Mouse (Mus musculus) kidney, embryonic 15.5 days (tissue): Measurements from ENCODE around the gene Pkn1. TPM values are rescaled to one million over a fixed set of nuclear protein-coding genes. Genes with fewer than 3 reads are reported as not detected.
A peak's percentile ranks its signal among the peaks of the same experiment; 100 is the strongest.

Experiments
- ATAC-seq: fragments of 200-750 bp; cut with Nextera tagmentation; replicated peaks from 2 replicates; pipeline ENCODE4 v1.8.0; 2017; ENCODE audit warnings: moderate TSS enrichment; ENCODE audit not compliant: low FRiP score
- H3K27ac ChIP-seq: fragments of 300-500 bp; sonication (generic); 2 replicates; pipeline ENCODE4 v1.5.1; 2015; ENCODE audit warnings: mild to moderate bottlenecking, inconsistent platforms
- H3K27me3 ChIP-seq: fragments of 300-500 bp; sonication (generic); 2 replicates; pipeline ENCODE4 v1.6.1; 2015; ENCODE audit warnings: inconsistent platforms
- H3K36me3 ChIP-seq: fragments of 300-500 bp; sonication (generic); 2 replicates; pipeline ENCODE4 v1.6.1; 2015; ENCODE audit warnings: inconsistent platforms
- H3K4me1 ChIP-seq: fragments of 300-500 bp; sonication (generic); 2 replicates; pipeline ENCODE4 v1.6.1; 2015; ENCODE audit warnings: inconsistent platforms
- H3K4me2 ChIP-seq: fragments of 300-500 bp; sonication (generic); 2 replicates; pipeline ENCODE4 v1.6.1; 2015; ENCODE audit warnings: moderate library complexity, mild to moderate bottlenecking, inconsistent platforms
- H3K4me3 ChIP-seq: fragments of 300-500 bp; sonication (generic); replicated peaks from 2 replicates; pipeline ENCODE4 v1.5.1; 2015; ENCODE audit warnings: mild to moderate bottlenecking, inconsistent platforms
- H3K9ac ChIP-seq: fragments of 300-500 bp; sonication (generic); 2 replicates; pipeline ENCODE4 v1.6.1; 2015; ENCODE audit warnings: mild to moderate bottlenecking, inconsistent platforms
- H3K9me3 ChIP-seq: fragments of 300-500 bp; sonication (generic); replicated peaks from 2 replicates; pipeline ENCODE4 v1.6.1; 2016; ENCODE audit warnings: inconsistent platforms
- WGBS: fragments of 180-500 bp; shearing (Covaris S2); methylation state at CpG from one replicate; pipeline ENCODE4 v1.1.7; 2015; ENCODE audit warnings: mixed read lengths; 5-methylcytosine and 5-hydroxymethylcytosine counted together
- polyA plus RNA-seq: library from polyadenylated mRNA; unstranded; fragments of >200 nt; fragmentation: Nextera tagmentation; extraction: Ambion mirVana; gene quantifications from 2 replicates; pipeline ENCODE4 v1.2.1, GENCODE M21; 2015

The Pkn1 gene
- polyA plus RNA-seq = 29.3 and 34.6 TPM in 2 replicates

DNA sequence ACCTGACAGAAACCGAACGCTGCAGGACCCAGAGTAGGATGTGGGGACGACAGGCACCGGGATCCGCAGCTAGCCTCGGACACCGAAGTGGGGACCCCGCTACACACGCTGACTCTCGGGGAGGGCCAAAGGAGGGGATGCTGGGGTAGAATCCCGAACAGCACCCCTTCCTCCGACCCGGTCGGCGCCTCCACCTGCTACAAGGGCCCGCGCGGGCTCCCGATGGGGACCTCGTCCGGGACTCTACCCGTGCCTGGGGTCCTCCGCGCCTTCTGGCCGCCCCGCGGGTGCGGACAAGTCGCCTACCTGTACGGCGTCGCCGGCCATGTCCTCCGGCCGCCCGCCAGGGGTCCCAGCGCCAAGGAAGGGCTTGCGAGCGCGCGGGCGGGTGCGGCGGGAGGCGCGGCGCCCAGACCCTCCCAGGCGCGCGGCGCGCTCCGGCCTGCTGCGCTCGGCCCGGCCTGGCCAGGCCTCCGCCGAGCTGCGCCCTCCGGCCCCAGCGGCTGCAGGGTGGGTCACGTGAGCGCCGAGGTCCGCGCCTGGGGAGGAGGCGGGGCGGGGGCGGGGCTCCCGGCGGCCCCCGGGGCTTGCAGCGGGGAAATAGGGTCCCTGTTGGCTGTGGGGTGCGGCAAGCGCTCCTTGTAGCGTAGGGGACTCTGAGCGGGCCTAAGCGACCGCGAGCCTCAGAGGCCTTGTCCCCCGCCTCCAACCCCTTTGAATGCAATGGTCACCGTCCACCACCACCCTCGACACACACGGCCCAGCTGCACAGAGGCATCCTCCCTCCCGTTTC, at the start of gene Pkn1:
Pkn1 (minus strand) TSS at position 519 of the 793 bp plus-strand sequence.
- peaks cover 63% of the 10 kb centered on the region for H3K4me1 ChIP-seq
- H3K9ac ChIP-seq = peak within 1 kb of the TSS; percentile 86
- peak within 1 kb of the TSS; percentile 76 for H3K4me2 ChIP-seq
- H3K27ac ChIP-seq = peak within 1 kb of the TSS; percentile 89
- no peaks in the 10 kb centered on the region for H3K36me3 ChIP-seq
- no peaks in the 10 kb centered on the region for H3K9me3 ChIP-seq
- WGBS = under 1% methylated on average over 84 of the region's 85 CpGs
- peak; percentile 93 for ATAC-seq
- H3K4me3 ChIP-seq = peak within 1 kb of the TSS; percentile 74
- H3K27me3 ChIP-seq = no peaks in the 10 kb centered on the region

DNA sequence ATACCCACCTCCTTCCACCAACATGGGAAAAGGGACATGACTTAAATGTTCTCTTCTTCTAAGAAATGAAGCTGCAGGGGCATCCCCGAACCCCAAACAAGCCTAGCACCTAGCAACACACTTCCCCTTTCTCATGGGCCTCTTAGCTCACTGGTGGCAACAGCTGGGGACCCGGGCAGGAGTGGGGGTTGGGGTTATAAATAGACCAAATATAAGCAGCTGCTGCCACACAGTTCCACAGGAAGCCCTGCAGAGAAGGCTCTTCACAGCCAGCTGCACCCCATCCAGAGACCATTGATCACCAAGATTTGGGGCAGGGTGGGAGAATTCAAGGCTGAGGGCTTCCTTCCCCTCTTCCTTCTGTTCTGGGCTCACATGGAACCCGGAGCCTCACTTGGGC, 49.7 kb upstream of the Pkn1 start:
- Histone ChIP-seq H3K9me3 (no peaks in the 10 kb centered on the region), H3K27me3 (peaks cover 14% of the 10 kb centered on the region), H3K9ac (no peak overlapping the region), H3K36me3 (no peaks in the 10 kb centered on the region), H3K4me3 (no peak overlapping the region), H3K27ac (peak overlapping the region; percentile 64), H3K4me2 (no peak overlapping the region; the same call in 1 of the 2 replicates), H3K4me1 (peaks cover 21% of the 10 kb centered on the region)
- ATAC-seq = 0 out of 2 replicates have a peak, but pooled peaks have one; percentile 27
- WGBS = 37% methylated on average over 3 of the region's 3 CpGs

DNA sequence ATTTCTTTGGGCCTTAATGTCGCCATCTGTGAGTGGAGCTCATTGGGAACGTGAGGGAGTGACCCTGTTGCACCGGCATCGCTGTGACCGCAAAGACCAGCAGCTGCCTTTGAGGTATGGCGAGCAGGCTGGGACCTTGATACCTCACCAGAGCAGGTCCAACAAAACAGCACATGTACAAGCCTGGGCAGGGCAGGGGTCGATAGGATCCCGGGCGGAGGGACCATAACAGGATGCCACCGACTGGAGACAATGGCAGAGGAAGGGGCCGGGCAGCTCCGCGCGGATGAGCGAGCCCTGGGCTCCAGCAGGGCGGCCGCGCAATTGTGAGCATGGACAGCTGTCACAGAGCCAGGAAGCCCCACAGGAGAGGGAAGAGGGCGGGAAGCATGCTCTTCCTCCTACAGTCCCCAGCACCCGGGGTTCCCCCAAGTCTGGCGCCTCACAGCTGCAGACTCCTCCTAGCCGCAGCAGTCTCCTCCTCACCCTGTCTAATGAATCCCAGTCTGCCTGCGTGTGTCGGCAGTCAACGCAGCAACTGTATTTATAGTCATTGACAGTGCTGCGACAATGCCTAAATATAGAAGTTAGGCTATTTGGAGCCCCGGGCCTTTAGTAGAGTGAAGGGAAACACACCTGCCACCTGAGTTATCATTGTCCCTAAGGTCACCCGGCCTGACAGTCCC, 48.8 kb upstream of the Pkn1 start:
- WGBS = 2% methylated on average over 28 of the region's 28 CpGs
- H3K4me2 ChIP-seq = peak overlapping the region; percentile 62
- no peaks in the 10 kb centered on the region for H3K9me3 ChIP-seq
- H3K36me3 ChIP-seq = no peaks in the 10 kb centered on the region
- peak overlapping the region; percentile 37; the same call in 1 of the 2 replicates for H3K9ac ChIP-seq
- ATAC-seq = peak; percentile 85
- H3K4me1 ChIP-seq = peaks cover 21% of the 10 kb centered on the region
- H3K27ac ChIP-seq = peak overlapping the region; percentile 64
- H3K27me3 ChIP-seq = peaks cover 14% of the 10 kb centered on the region
- peak overlapping the region; percentile 37 for H3K4me3 ChIP-seq

DNA sequence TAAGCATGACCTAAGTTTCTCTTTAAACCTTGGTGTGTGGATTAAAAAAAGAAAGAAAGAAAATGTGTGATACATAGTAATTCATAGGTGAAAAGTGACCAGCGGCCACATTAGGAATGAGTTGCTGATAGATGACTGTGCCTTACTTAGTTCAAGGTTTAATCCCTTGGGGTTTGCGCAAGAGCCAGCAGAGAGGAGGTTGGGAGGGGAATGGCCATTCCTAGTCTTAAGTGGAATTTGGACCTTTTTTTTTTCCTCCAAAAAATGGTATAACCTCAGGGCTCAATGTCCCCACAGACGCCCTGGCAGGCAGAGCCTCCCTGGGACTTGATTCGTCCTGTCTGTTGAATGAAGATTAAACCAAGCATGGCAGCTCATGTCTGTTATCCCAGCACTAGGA, 45.1 kb upstream of the Pkn1 start:
- Histone ChIP-seq H3K9ac (no peak overlapping the region), H3K4me1 (peaks cover 44% of the 10 kb centered on the region), H3K27ac (no peak overlapping the region), H3K27me3 (peaks cover 20% of the 10 kb centered on the region), H3K4me2 (no peak overlapping the region), H3K9me3 (no peaks in the 10 kb centered on the region), H3K36me3 (no peaks in the 10 kb centered on the region), H3K4me3 (no peak overlapping the region)
- no peak for ATAC-seq
- 72% methylated on average over 4 of the region's 4 CpGs for WGBS

DNA sequence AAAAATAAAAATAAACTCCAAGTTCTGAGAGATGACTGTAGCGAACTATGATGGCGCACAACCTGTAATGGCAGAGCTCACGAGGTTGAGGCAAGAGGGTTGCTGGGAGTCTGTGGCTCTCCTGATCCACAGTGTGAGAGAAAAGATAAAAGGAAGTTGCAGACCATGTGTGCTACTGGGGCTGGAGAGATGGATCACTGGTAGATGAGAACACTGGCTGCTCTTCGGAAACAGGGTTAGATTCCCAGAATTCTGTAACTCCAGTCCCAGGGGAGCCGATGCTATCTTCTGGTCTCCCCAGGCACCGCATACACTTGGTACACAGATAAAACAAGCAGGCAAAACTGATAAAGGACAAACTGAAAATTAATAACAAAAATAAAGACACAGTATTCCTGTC, 44.0 kb upstream of the Pkn1 start:
- Histone ChIP-seq H3K4me2 (no peak overlapping the region), H3K4me3 (no peak overlapping the region), H3K36me3 (no peaks in the 10 kb centered on the region), H3K27me3 (peaks cover 20% of the 10 kb centered on the region), H3K4me1 (peaks cover 45% of the 10 kb centered on the region), H3K9me3 (no peaks in the 10 kb centered on the region), H3K27ac (no peak overlapping the region), H3K9ac (no peak overlapping the region)
- 93% methylated on average over 6 of the region's 6 CpGs for WGBS
- ATAC-seq = no peak

DNA sequence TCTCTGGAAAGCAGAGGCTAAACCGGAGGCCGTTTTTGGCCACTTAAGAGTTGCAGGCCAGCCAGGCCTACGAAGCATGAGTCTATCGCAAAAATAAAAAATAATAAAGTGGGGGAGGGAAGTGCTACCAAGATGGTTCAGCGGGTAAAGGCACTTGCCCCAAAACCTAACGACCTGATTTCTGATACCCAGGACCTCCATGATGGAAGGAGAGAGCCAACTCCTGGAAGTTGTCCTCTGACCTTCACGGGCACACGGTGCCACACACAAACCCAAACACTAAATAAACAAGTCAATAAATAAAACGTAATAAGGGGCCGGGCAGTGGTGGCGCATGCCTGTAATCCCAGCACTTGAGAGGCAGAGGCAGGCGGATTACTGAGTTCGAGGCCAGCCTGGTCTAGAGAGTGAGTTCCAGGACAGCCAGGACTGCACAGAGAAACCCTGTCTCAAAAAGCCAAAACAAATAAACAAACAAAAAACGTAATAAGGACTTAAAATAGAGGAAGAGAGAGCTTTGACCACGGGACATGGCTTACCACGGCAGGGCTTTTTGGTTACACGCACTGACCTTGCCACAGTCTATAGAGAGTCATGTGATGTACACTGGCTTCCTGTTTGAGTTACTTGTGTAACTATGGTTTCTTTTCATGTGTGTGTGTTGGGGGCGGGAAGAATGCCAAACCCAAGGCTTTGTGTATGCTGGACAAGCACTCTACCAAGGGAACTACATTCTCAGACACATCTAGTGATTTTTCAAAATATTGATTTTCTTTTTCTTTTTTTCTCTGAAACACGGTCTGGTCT, 43.1 kb upstream of the Pkn1 start:
- no peak for ATAC-seq
- Histone ChIP-seq H3K36me3 (no peaks in the 10 kb centered on the region), H3K4me2 (peak overlapping the region; percentile 89), H3K9ac (peak overlapping the region; percentile 66), H3K9me3 (no peaks in the 10 kb centered on the region), H3K27me3 (peaks cover 14% of the 10 kb centered on the region; the same call in 1 of the 2 replicates), H3K4me3 (peak overlapping the region; percentile 60), H3K4me1 (peaks cover 48% of the 10 kb centered on the region), H3K27ac (peak overlapping the region; percentile 76)
- 76% methylated on average over 19 of the region's 19 CpGs for WGBS

DNA sequence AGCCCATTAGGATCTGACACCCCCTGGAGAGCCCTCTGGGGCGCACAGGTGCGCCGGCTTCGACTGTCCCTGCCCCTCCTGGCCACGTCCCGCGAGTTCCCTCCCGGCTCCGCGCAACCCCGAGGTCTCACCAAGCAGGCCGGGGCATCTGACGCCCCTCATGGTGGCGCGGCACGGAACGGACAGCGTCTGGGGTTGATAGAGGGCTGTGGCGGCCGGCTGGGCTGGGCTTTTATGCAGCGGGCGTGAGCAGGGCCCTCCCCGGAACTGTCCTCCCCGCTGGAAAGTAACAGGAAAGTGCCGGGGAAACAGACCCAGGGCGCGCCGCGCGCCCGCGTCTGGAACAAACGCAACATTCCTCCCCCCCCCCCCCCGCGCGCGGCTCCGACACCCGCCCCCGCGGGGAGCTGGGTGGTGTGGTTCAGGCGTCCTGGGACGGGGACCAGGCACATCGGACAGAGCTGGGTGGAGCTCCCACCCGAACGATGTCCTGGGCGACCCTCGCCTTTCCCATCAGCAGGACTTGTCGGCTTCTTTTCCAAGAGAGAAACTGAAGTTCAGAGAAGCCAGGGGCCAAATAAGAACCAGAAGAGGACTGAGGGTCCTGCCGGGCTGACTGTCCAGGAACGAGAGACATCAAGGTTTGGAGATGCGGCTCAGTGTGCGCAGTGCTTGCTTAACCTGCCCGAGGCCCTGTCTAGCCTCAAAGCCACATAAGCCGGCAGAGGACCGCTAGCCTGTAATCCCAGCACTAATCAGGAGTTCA, 42.2 kb upstream of the Pkn1 start, which contains the start of gene Adgre5:
Adgre5 (minus strand) TSS at position 351 of the 766 bp plus-strand sequence.
- Histone ChIP-seq H3K9ac (peak within 1 kb of the TSS; percentile 66), H3K9me3 (no peaks in the 10 kb centered on the region), H3K27me3 (peaks cover 10% of the 10 kb centered on the region; the same call in 1 of the 2 replicates), H3K4me2 (peak within 1 kb of the TSS; percentile 89), H3K4me3 (peak within 1 kb of the TSS; percentile 60), H3K36me3 (no peaks in the 10 kb centered on the region), H3K27ac (peak within 1 kb of the TSS; percentile 76), H3K4me1 (peaks cover 53% of the 10 kb centered on the region)
- ATAC-seq = peak; percentile 67
- WGBS = 2% methylated on average over 40 of the region's 56 CpGs

DNA sequence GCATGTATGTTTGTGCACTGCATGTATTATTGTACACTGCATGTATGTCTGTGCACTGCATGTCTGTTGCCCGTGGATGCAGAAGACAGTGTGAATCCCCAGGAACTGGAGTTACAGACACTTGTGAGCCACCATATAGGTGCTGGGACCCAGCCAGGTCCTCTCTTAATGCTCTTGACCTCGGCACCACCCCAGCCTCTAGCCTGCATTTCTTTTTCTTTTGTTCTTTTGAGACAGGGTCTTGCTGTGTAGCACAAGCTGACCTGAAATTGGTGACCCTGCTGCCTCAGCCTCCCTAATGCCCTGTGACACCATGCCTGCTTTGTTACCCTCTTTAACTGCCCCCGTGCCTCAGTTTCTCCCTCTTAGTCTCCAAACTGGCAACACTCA, 41.6 kb upstream of the Pkn1 start:
- Histone ChIP-seq H3K4me2 (peak overlapping the region; percentile 89), H3K36me3 (no peaks in the 10 kb centered on the region), H3K9ac (peak overlapping the region; percentile 66), H3K4me1 (peaks cover 53% of the 10 kb centered on the region), H3K27me3 (peaks cover 10% of the 10 kb centered on the region; the same call in 1 of the 2 replicates), H3K4me3 (peak overlapping the region; percentile 60), H3K9me3 (no peaks in the 10 kb centered on the region), H3K27ac (peak overlapping the region; percentile 76)
- ATAC-seq = no peak
- WGBS = 12% methylated on average over 3 of the region's 3 CpGs

DNA sequence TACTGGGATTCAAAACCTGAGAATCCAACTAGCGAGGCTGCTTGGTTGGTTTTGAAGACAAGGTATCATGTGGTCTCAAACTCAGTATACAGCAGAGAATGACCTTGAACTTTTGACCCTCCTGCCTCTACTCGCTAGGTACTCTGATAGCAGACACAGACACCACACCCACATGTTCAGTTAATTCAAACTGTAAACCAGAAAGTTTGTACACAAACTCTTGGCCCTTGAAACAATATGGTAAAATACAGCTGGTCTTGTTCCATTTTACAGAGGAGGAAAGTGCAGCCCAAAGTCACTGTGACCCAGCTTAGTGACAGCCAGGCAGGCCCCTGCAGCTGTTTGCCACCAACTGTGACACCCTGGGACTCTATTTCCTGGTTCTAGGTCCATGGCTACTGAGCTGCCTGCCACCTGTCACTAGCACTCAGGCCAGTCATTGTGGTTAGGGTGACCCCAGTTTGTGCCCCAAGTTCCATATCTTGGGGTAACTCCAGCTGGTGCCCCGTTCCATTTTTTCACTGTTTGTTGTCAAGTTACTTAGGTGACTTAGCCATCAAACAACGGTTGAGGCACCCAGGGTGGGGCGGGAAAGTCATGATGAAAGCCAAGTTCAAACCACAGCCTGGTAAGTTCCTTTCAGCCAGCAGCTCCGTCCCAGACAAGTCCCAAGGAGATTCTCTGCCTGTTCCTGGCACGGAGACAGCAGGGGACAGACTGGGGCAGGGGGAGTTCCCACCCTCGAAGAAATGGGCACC, 40.9 kb upstream of the Pkn1 start:
- Histone ChIP-seq H3K9me3 (no peaks in the 10 kb centered on the region), H3K36me3 (no peaks in the 10 kb centered on the region), H3K27me3 (peaks cover 10% of the 10 kb centered on the region; the same call in 1 of the 2 replicates), H3K4me1 (peaks cover 53% of the 10 kb centered on the region), H3K27ac (peak overlapping the region; percentile 76), H3K9ac (no peak overlapping the region), H3K4me2 (peak overlapping the region; percentile 89), H3K4me3 (peak overlapping the region; percentile 60)
- WGBS = 44% methylated on average over 8 of the region's 8 CpGs
- no peak for ATAC-seq

DNA sequence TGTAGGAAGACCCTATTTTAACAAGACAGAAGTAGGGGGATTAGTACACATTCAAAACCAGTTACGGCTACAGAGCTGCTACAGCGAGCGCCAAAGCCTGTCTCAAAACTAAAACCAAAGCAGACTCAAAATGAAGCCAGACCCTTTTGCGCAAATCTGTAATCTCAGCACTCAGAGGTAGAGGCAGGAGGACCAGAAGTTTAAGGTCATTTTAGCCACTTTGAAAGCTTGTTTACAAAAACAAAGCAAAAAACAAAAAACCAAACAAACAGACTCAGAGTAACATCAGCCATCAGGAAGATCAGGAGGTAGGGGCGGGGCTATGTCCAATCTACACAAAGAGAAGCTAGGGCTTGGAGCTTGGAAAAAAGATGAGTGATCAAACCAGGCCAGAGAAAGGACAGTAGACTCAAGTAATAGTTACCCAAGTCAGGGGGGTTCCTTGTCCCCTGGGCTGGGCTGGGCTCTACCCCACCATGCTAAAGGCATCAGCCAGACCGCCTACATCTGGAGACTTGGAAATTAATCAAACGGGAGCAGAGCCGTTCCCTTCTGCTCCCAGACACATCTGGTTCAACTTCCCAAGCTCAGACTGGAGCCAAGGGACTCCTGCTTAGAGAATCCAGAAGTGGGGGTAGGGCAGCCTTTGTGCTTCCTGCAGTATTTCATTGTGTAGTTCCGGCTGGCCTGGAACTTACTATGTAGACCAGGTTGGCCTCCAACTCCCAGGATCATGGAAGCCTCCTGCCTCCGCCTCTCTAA, 40.2 kb upstream of the Pkn1 start:
- peaks cover 53% of the 10 kb centered on the region for H3K4me1 ChIP-seq
- H3K36me3 ChIP-seq = no peaks in the 10 kb centered on the region
- WGBS = 67% methylated on average over 10 of the region's 10 CpGs
- H3K9ac ChIP-seq = no peak overlapping the region
- H3K4me2 ChIP-seq = peak overlapping the region; percentile 89
- H3K27ac ChIP-seq = peak overlapping the region; percentile 76
- H3K4me3 ChIP-seq = peak overlapping the region; percentile 60
- ATAC-seq = 0 out of 2 replicates have a peak, but pooled peaks have one; percentile 26
- no peaks in the 10 kb centered on the region for H3K9me3 ChIP-seq
- H3K27me3 ChIP-seq = peaks cover 10% of the 10 kb centered on the region; the same call in 1 of the 2 replicates
